Mouse (Mus musculus): Measurements from ENCODE around the gene Scgb2b12. TPM values are rescaled to one million over a fixed set of nuclear protein-coding genes. Genes with fewer than 3 reads are reported as not detected.

Scgb2b12 gene
- polyA plus RNA-seq (2021; fragmentation: Nextera tagmentation): not detected in 2 replicates
- long read RNA-seq, experiment 1: 0 reads
- long read RNA-seq, experiment 2: 0 reads

DNA sequence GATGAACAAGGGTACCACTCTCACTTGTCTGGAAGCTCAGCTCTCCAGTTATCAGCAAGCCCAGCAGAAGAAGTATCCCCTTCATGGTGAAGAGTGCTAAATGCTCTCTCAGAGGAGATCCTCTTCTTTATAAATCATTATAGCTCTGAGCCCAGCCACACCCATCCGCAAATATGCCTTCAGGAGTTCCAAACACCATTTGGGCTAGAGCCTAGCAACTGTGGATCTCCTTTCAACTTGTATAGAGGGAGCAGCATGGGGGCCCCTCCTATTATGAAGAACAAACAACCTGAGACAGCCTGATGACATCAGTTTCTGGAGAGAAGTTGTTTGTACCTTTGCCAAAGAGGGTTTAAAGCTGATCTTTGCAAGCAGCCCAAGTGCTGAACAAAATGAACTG, at the start of gene Scgb2b12:
Gene Scgb2b12 (minus strand): TSS at position 101 of the 400 bp plus-strand sequence.

DNA sequence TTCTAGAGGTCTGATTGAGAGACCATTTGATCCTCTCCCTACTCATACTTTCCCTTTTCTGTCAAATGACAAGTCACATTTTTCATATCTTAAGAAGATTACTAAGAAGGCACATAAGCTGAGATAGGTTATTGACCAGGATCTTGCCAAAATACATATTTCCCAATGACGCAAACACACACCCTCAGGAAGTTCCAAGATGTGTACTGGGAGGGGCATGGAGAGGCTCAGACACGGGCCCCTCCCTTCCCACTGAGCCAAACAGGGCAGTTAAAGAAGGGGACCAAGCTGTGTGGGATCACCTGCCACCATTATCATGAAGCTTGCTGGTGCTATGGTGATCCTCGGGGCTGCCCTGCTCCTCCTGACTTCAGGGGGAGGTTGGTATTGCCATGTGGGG, 6.8 kb upstream of the Scgb2b12 start, which contains the start of gene Scgb1b12:
Gene Scgb1b12 (plus strand): TSS at position 301 of the 400 bp plus-strand sequence.

Other genes starting within 250 kb of the Scgb2b12 start
- not detected in 2 replicates for gene Scgb1b10, start 226.4 kb downstream of the Scgb2b12 start, polyA plus RNA-seq (2021; fragmentation: Nextera tagmentation)
- gene Scgb2b11, start 116.1 kb downstream of the Scgb2b12 start, polyA plus RNA-seq (2021; fragmentation: Nextera tagmentation): not detected in 2 replicates
- not detected in 2 replicates for gene Scgb1b11, start 104.4 kb downstream of the Scgb2b12 start, polyA plus RNA-seq (2021; fragmentation: Nextera tagmentation)
- not detected in 2 replicates for gene Scgb1b12, start 6.9 kb upstream of the Scgb2b12 start, polyA plus RNA-seq (2021; fragmentation: Nextera tagmentation)
- not detected in 2 replicates for gene Scgb1b29, start 114.3 kb upstream of the Scgb2b12 start, polyA plus RNA-seq (2021; fragmentation: Nextera tagmentation)

All from layer of hippocampus, adult 6 months (tissue).